Mouse (Mus musculus): ENCODE data around the gene 1700010I14Rik.

- peak; percentile 55; the same call in 1 of the 2 replicates for TF ChIP-seq CTCF (IDR thresholded peaks at IDR 0.05; ENCODE audit: borderline replicate concordance, insufficient read depth, low read depth, low read length)
- no peak for TF ChIP-seq POLR2A (IDR thresholded peaks at IDR 0.05; ENCODE audit: borderline replicate concordance, insufficient read depth, low read length)
Observed at GRCm38 (mm10) chr17:9023198-9023942, 35.2 kb downstream of the 1700010I14Rik start.

All from cerebellum, adult 2 months (tissue).